Mouse (Mus musculus): ENCODE data around the gene Stmn3. TPM values are rescaled to one million over a fixed set of nuclear protein-coding genes. Genes with fewer than 3 reads are reported as not detected.
A peak's percentile ranks its signal among the peaks of the same experiment; 100 is the strongest.

Gene Stmn3
- total and polyA plus RNA-seq, 3 experiments: not detected

- DNase-seq (ENCODE audit: extremely low read depth): peak; percentile 90
- H3K79me2 ChIP-seq (replicated peaks; ENCODE audit: control insufficient read depth, extremely low read depth, insufficient read depth, poor library complexity, severe bottlenecking): peaks cover 14% of the 10 kb centered on the region
- peaks cover 8 to 20% of the 10 kb centered on the region in 2 experiments for H3K4me1 ChIP-seq (ENCODE audit: control insufficient read depth in 1 of 2, insufficient read depth in 2 of 2)
- H3K9me3 ChIP-seq (replicated peaks; ENCODE audit: low read length): no peaks in the 10 kb centered on the region
- H3K27me3 ChIP-seq (replicated peaks): peaks cover 21% of the 10 kb centered on the region
- in situ Hi-C loops (cut with MboI; ENCODE audit: low pct_ligation_motif_present, low pct_unique_long_range_greater_than_20kb, low sequenced_read_pairs): loop anchor here (10.0 kb wide), 1 partner anchor 135 kb away; the partner anchor contains the start of gene Ppdpf
- peak within 1 kb of the TSS; percentile 92 for H3K4me2 ChIP-seq (ENCODE audit: insufficient read depth, low read depth, poor library complexity, severe bottlenecking)
- no peak for TF ChIP-seq PAX5 (IDR thresholded peaks at IDR 0.05; ENCODE audit: low read length)
- TF ChIP-seq USF2 (conservative IDR thresholded peaks at IDR 0.05; ENCODE audit: low read depth, low read length): no peak
- TF ChIP-seq CHD2 (IDR thresholded peaks at IDR 0.05; ENCODE audit: low read length): no peak
- TF ChIP-seq HCFC1 (IDR thresholded peaks at IDR 0.05; ENCODE audit: low read depth, low read length): peak; percentile 87
- TF ChIP-seq NELFE (IDR thresholded peaks at IDR 0.05; ENCODE audit: low read depth, low read length): peak; percentile 81
- no peak for TF ChIP-seq SMC3 (IDR thresholded peaks at IDR 0.05; ENCODE audit: low read depth, low read length)
- TF ChIP-seq TBP (conservative IDR thresholded peaks at IDR 0.05; ENCODE audit: low read depth, low read length): peak; percentile 58
- peak; percentile 79; the same call in 1 of the 2 replicates for TF ChIP-seq KAT2A (IDR thresholded peaks at IDR 0.05; ENCODE audit: insufficient replicate concordance, low read length)
- TF ChIP-seq TCF12 (IDR thresholded peaks at IDR 0.05; ENCODE audit: low read depth, low read length): 0 out of 2 replicates have a peak, but pooled peaks have one; percentile 42
- peak; percentile 99 for TF ChIP-seq MXI1 (IDR thresholded peaks at IDR 0.05; ENCODE audit: low read depth, low read length)
- TF ChIP-seq JUND (conservative IDR thresholded peaks at IDR 0.05; ENCODE audit: low read depth, low read length): no peak
- TF ChIP-seq RCOR1 (conservative IDR thresholded peaks at IDR 0.05; ENCODE audit: low read depth, low read length): no peak
- peak; percentile 78 for TF ChIP-seq MAZ (IDR thresholded peaks at IDR 0.05; ENCODE audit: low read depth, low read length)
- no peak for TF ChIP-seq ZKSCAN1 (IDR thresholded peaks at IDR 0.05; ENCODE audit: borderline replicate concordance, low read depth, low read length)
- TF ChIP-seq ZNF384 (IDR thresholded peaks at IDR 0.05; ENCODE audit: low read depth, low read length): no peak
- peak; percentile 96 for TF ChIP-seq SIN3A (IDR thresholded peaks at IDR 0.05; ENCODE audit: low read length)
- TF ChIP-seq EP300 (IDR thresholded peaks at IDR 0.05; ENCODE audit: low read length): no peak
- peak; percentile 48; the same call in 1 of the 2 replicates for TF ChIP-seq IRF4 (IDR thresholded peaks at IDR 0.05; ENCODE audit: low read depth, low read length)
- peak; percentile 93 for TF ChIP-seq MYC (IDR thresholded peaks at IDR 0.05; ENCODE audit: low read depth, low read length)
- TF ChIP-seq ZC3H11A (IDR thresholded peaks at IDR 0.05; ENCODE audit: low read depth, low read length): no peak
- TF ChIP-seq USF1 (IDR thresholded peaks at IDR 0.05; ENCODE audit: low read depth, low read length): no peak
- TF ChIP-seq MAFK (IDR thresholded peaks at IDR 0.05; ENCODE audit: insufficient replicate concordance, low read length): peak; percentile 93
- TF ChIP-seq UBTF (IDR thresholded peaks at IDR 0.05; ENCODE audit: low read depth, low read length): no peak
- TF ChIP-seq BHLHE40 (IDR thresholded peaks at IDR 0.05; ENCODE audit: low read depth, low read length): no peak
- no peak for TF ChIP-seq JUN (IDR thresholded peaks at IDR 0.05; ENCODE audit: insufficient read depth, low read depth, low read length)
- no peak for TF ChIP-seq NRF1 (IDR thresholded peaks at IDR 0.05; ENCODE audit: low read depth, low read length)
- no peak for TF ChIP-seq MEF2A (IDR thresholded peaks at IDR 0.05; ENCODE audit: borderline replicate concordance, low read depth, low read length)
- no peak for TF ChIP-seq ETS1 (conservative IDR thresholded peaks at IDR 0.05; ENCODE audit: low read depth, low read length)
- TF ChIP-seq POLR2AphosphoS2 (IDR thresholded peaks at IDR 0.05; ENCODE audit: low read depth, low read length): peak; percentile 66; the same call in 1 of the 2 replicates
- TF ChIP-seq CTCF (conservative IDR thresholded peaks at IDR 0.05 in 1 of 2, IDR thresholded peaks at IDR 0.05 in 1 of 2; ENCODE audit: low read depth in 2 of 2, low read length in 2 of 2): no peak
- TF ChIP-seq POLR2A (IDR thresholded peaks at IDR 0.05; ENCODE audit: low read depth, low read length): peak; percentile 91
- no peak; the same call in 1 of the 2 replicates for TF ChIP-seq GABPA (IDR thresholded peaks at IDR 0.05; ENCODE audit: insufficient replicate concordance, low read depth, low read length)
- TF ChIP-seq CHD1 (IDR thresholded peaks at IDR 0.05; ENCODE audit: low read depth, low read length): no peak
- no peak; the same call in 1 of the 2 replicates for TF ChIP-seq ZMIZ1 (IDR thresholded peaks at IDR 0.05; ENCODE audit: low read depth, low read length)
- TF ChIP-seq E2F4 (IDR thresholded peaks at IDR 0.05; ENCODE audit: insufficient replicate concordance, low read depth, low read length): 0 out of 2 replicates have a peak, but pooled peaks have one; percentile 89
- TF ChIP-seq RAD21 (IDR thresholded peaks at IDR 0.05; ENCODE audit: low read depth, low read length): no peak; the same call in 1 of the 2 replicates
- TF ChIP-seq MAX (IDR thresholded peaks at IDR 0.05; ENCODE audit: low read length): peak; percentile 85
- peak; percentile 84 for TF ChIP-seq ELF1 (IDR thresholded peaks at IDR 0.05; ENCODE audit: low read depth, low read length)
- peak within 1 kb of the TSS; percentile 64 to 79 (median 73) for H3K4me3 ChIP-seq (replicated peaks in 1 of 3; ENCODE audit: low read depth in 2 of 3, low read length in 2 of 3, poor library complexity in 1 of 3)
- dilution Hi-C loops (cut with MboI; ENCODE audit: extremely low pct_ligation_motif_present, extremely low pct_unique_long_range_greater_than_20kb, low sequenced_read_pairs): no loop called here
- peak within 1 kb of the TSS; percentile 72 for H3K9ac ChIP-seq (ENCODE audit: insufficient read depth, low read depth)
- peak within 1 kb of the TSS; percentile 63; the same call in 1 of the 2 replicates for H3K27ac ChIP-seq (ENCODE audit: insufficient read depth, low read depth)
- peaks cover 24 to 35% of the 10 kb centered on the region in 2 experiments for H3K36me3 ChIP-seq (replicated peaks in 1 of 2; ENCODE audit: control insufficient read depth in 1 of 2, insufficient read depth in 1 of 2, low read length in 1 of 2)
These were observed 5.2 kb upstream of the Stmn3 start, which contains the start of gene Rtel1 for GRCm38 (mm10) chr2:181319248-181320102. Rtel1 (plus strand) TSS chr2:181319739.

Measured in CH12.LX (cell line).